Mouse (Mus musculus) small intestine, adult 2 months (tissue): ENCODE results near the gene Smim26.

Source experiments
- CTCF ChIP-seq: fragments of 200-500 bp; IDR thresholded peaks from 2 replicates; pipeline ENCODE4 v1.5.1; 2012; ENCODE audit warnings: low read depth, mild to moderate bottlenecking, control low read depth, inconsistent platforms, low read length, moderate library complexity, mixed read lengths; ENCODE audit not compliant: insufficient replicate concordance, insufficient read length; ENCODE audit errors: extremely low read depth
- POLR2A ChIP-seq: fragments of 200-500 bp; IDR thresholded peaks from 2 replicates; pipeline ENCODE4 v1.6.1; 2012; ENCODE audit warnings: low read depth, mild to moderate bottlenecking, control low read depth, inconsistent platforms, low read length, moderate library complexity

DNA sequence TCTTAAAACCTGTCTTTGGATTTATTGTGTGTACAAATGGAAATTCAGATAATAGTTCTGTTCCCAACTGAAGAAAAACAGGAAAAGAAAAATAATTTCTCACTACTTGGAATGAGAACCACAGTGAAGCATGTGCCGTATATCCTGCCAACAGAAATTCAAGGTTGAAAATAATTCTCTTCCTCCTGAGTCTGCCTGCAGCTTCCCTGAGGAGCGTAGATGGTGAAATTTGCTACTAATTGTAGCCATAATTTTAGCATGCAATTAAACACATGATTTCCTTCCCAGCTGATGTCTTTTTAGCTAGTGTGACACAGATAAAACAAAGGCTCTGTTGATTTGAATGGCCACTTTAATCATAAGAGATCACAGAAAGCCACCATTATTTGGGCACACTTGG lies 40.9 kb downstream of the Smim26 start:
- TF ChIP-seq CTCF (no peak), POLR2A (no peak)
